Mouse (Mus musculus): ENCODE results near the gene H2-Q7.

- TF ChIP-seq ZKSCAN1 (IDR thresholded peaks at IDR 0.05; ENCODE audit: borderline replicate concordance, low read depth, low read length): no peak
- no peak for TF ChIP-seq CTCF (conservative IDR thresholded peaks at IDR 0.05 in 1 of 2, IDR thresholded peaks at IDR 0.05 in 1 of 2; ENCODE audit: low read depth in 2 of 2, low read length in 2 of 2)
- TF ChIP-seq NRF1 (IDR thresholded peaks at IDR 0.05; ENCODE audit: low read depth, low read length): no peak
- TF ChIP-seq RCOR1 (conservative IDR thresholded peaks at IDR 0.05; ENCODE audit: low read depth, low read length): no peak
- no peak for TF ChIP-seq POLR2A (IDR thresholded peaks at IDR 0.05; ENCODE audit: low read depth, low read length)
- TF ChIP-seq ZNF384 (IDR thresholded peaks at IDR 0.05; ENCODE audit: low read depth, low read length): no peak
- no peak for TF ChIP-seq JUND (conservative IDR thresholded peaks at IDR 0.05; ENCODE audit: low read depth, low read length)
- TF ChIP-seq MXI1 (IDR thresholded peaks at IDR 0.05; ENCODE audit: low read depth, low read length): no peak
Observed at GRCm38 (mm10) chr17:35486726-35487125, 47.8 kb downstream of the H2-Q7 start.

Measured in CH12.LX (cell line).